Comparison of ENCODE assay signal across 13 mouse cellular contexts in genomic region chr2:117092946-117093401, GRCm38 (mm10). TPM values are rescaled to one million over a fixed set of nuclear protein-coding genes. Genes with fewer than 3 reads are reported as not detected.
DNase-seq lines count a peak whose midpoint lies in the region; ATAC-seq and TF ChIP-seq lines count a peak whose summit lies in the region.
"Had no signal": no experiment of that assay in that cellular context is flagged by ENCODE, and none has a peak within 500 bp of the region (broad histone marks: within the 10 kb centered on the region; RNA-seq: fewer than 3 reads in every experiment).

No protein-coding gene starts in this region.

- H3K27ac ChIP-seq in lung, postnatal 0 days (ENCODE audit: low read length) = no peak overlapping the region
- peak overlapping the region; percentile 18; the same call in 1 of the 2 replicates for H3K27ac ChIP-seq in embryonic fibroblast, embryonic 13.5 days (ENCODE audit: insufficient read depth, low read length)
- no peak overlapping the region for H3K27ac ChIP-seq in left cerebral cortex, adult 2 months
- H3K27ac ChIP-seq: liver, embryonic 13.5 days; midbrain, embryonic 12.5 days had no signal

- POLR2A ChIA-PET in Patski (lab: Charles Lee) = interaction anchor here (0.6 kb wide), 2 partner anchors 102 to 126 kb away, joined by 4 read pairs; no protein-coding TSS in a partner anchor

- no peak for TF ChIP-seq POLR2A in embryonic fibroblast, embryonic 13.5 days (IDR thresholded peaks at IDR 0.05; ENCODE audit: low read depth, low read length)

- no peak for TF ChIP-seq CTCF in lung, postnatal 0 days (IDR thresholded peaks at IDR 0.05)
- TF ChIP-seq CTCF in Patski (IDR thresholded peaks at IDR 0.05) = no peak
- no peak for TF ChIP-seq CTCF in embryonic fibroblast, embryonic 13.5 days (IDR thresholded peaks at IDR 0.05; ENCODE audit: borderline replicate concordance, insufficient read depth, low read length)
- no peak for TF ChIP-seq CTCF in left cerebral cortex, adult 2 months (IDR thresholded peaks at IDR 0.05)

- no peaks in the 10 kb centered on the region for H3K9me3 ChIP-seq in lung, postnatal 0 days (ENCODE audit: low read length)
- H3K9me3 ChIP-seq: liver, embryonic 13.5 days; midbrain, embryonic 12.5 days had no signal

- no peaks in the 10 kb centered on the region for H3K27me3 ChIP-seq in lung, postnatal 0 days (replicated peaks; ENCODE audit: insufficient read depth, low read length)
- H3K27me3 ChIP-seq in Patski = no peaks in the 10 kb centered on the region
- H3K27me3 ChIP-seq: liver, embryonic 13.5 days; midbrain, embryonic 12.5 days had no signal

- CTCF ChIA-PET in Patski (lab: Charles Lee) = interaction anchor here (1.3 to 1.4 kb wide), 2 partner anchors 13 to 23 kb away, joined by 4 read pairs; no protein-coding TSS in a partner anchor

- H3K4me2 ChIP-seq in lung, postnatal 0 days (replicated peaks; ENCODE audit: low read depth, low read length) = no peak overlapping the region
- H3K4me2 ChIP-seq: liver, embryonic 13.5 days; midbrain, embryonic 12.5 days had no signal

- 13% methylated on average over 2 of the region's 2 CpGs for WGBS in lung, postnatal 0 days

- H3K9ac ChIP-seq in lung, postnatal 0 days (replicated peaks; ENCODE audit: low read depth) = no peak overlapping the region
- H3K9ac ChIP-seq: liver, embryonic 13.5 days; midbrain, embryonic 12.5 days had no signal

- no peak for ATAC-seq in lung, postnatal 0 days
- peak; percentile 73 for ATAC-seq in Patski
- ATAC-seq: intestine, postnatal 0 days had no signal

- intact Hi-C loops in left cerebral cortex, adult 2 months (cut with DNase I) = no loop called here

- in situ Hi-C loops in Patski (cut with MboI; ENCODE audit: low pct_unique_long_range_greater_than_20kb) = no loop called here

- no peaks in the 10 kb centered on the region for H3K36me3 ChIP-seq in lung, postnatal 0 days (ENCODE audit: insufficient read depth, low read length)
- H3K36me3 ChIP-seq: liver, embryonic 13.5 days; midbrain, embryonic 12.5 days had no signal

- H3K4me3 ChIP-seq in lung, postnatal 0 days (ENCODE audit: low read depth, low read length) = no peak overlapping the region
- H3K4me3 ChIP-seq in embryonic fibroblast, embryonic 13.5 days (ENCODE audit: insufficient read depth, low read length) = no peak overlapping the region
- H3K4me3 ChIP-seq in left cerebral cortex, adult 2 months = no peak overlapping the region
- H3K4me3 ChIP-seq: liver, embryonic 13.5 days; midbrain, embryonic 12.5 days had no signal

- peaks cover 3% of the 10 kb centered on the region; the same call in 1 of the 2 replicates for H3K4me1 ChIP-seq in lung, postnatal 0 days (ENCODE audit: insufficient read depth, low read depth, low read length)
- H3K4me1 ChIP-seq in embryonic fibroblast, embryonic 13.5 days (ENCODE audit: control insufficient read depth, insufficient read depth, low read length) = peaks cover 12% of the 10 kb centered on the region
- H3K4me1 ChIP-seq: midbrain, embryonic 12.5 days had no signal

- no peak for TF ChIP-seq EP300 in lung, postnatal 0 days (IDR thresholded peaks at IDR 0.05)

- DNase-seq in lung, postnatal 0 days (ENCODE audit: low spot score) = peak; percentile 30
- no peak for DNase-seq in lung, postnatal 4 days
- DNase-seq in Patski (ENCODE audit: low read depth, low spot score) = peak; percentile 37
- DNase-seq in cerebellum, postnatal 25 days = no peak
- no peak for DNase-seq in left cerebral cortex, adult 2 months (ENCODE audit: extremely low spot score in 1 of 2, low spot score in 2 of 2)
- DNase-seq in right cerebral cortex, postnatal 14 days = no peak
- DNase-seq: cerebellum, adult 8-10 months; heart, postnatal 14 days; liver, embryonic 13.5 days; right cerebral cortex, postnatal 25 days had no signal

RNA-seq across cellular contexts. Expression of gene Spred1, which starts 28.2 kb away (rescaled TPM):
- 12.5 and 17.3 TPM in 2 replicates for polyA plus RNA-seq in lung, postnatal 0 days (2015; fragmentation: Nextera tagmentation; extraction: Ambion mirVana)
- polyA plus RNA-seq in Patski (2021) = 43.9 TPM
- 48.3 and 49.7 TPM in 2 replicates for polyA plus RNA-seq in embryonic fibroblast, embryonic 13.5 days (2011; ENCODE audit: insufficient read length, low read depth, missing spikeins)
- total RNA-seq in left cerebral cortex, adult 2 months (2021) = 100 to 1,000 TPM; 164 to 174 TPM

Comparison
In these comparisons a context has a peak if more than half of its experiments do, and no peak if none do; other contexts are left out.
1. DNase-seq: peak in lung, postnatal 0 days (single experiment) and Patski (single experiment); none in lung, postnatal 4 days (0 of 2), cerebellum, postnatal 25 days (0 of 2), left cerebral cortex, adult 2 months (0 of 2) and right cerebral cortex, postnatal 14 days (single experiment).